Mouse (Mus musculus): ENCODE results near the gene Rab40c.

GRCm38 (mm10) chr17:25840519-25840918 lies 79.0 kb downstream of the Rab40c start:
- TF ChIP-seq POLR2A (IDR thresholded peaks at IDR 0.05; ENCODE audit: insufficient read depth, low read depth, low read length) (no peak), CTCF (IDR thresholded peaks at IDR 0.05) (no peak)
